Mouse (Mus musculus) thymus, adult 2 months (tissue): ENCODE data around the gene Tmem63a. TPM values are rescaled to one million over a fixed set of nuclear protein-coding genes. Genes with fewer than 3 reads are reported as not detected.

ENCODE experiments used
- DNase-seq: peaks from one replicate; pipeline ENCODE4 v3.0.0; 2021
- H3K27ac ChIP-seq: fragments of 200-500 bp; 2 replicates; pipeline ENCODE4 v1.5.1; 2012; ENCODE audit warnings: low read length, control low read depth; ENCODE audit not compliant: control insufficient read depth, insufficient read depth
- H3K27me3 ChIP-seq: fragments of 200-500 bp; 2 replicates; pipeline ENCODE4 v1.6.1; 2012; ENCODE audit warnings: mild to moderate bottlenecking, low read length, moderate library complexity, mixed read lengths; ENCODE audit not compliant: control insufficient read depth, insufficient read depth
- H3K36me3 ChIP-seq: fragments of 200-500 bp; 2 replicates; pipeline ENCODE4 v1.6.1; 2012; ENCODE audit warnings: mild to moderate bottlenecking, low read length, moderate library complexity; ENCODE audit not compliant: control insufficient read depth, insufficient read depth
- H3K4me1 ChIP-seq: fragments of 200-500 bp; replicated peaks from 2 replicates; pipeline ENCODE4 v1.6.1; 2012; ENCODE audit warnings: low read length; ENCODE audit not compliant: control insufficient read depth, insufficient read depth
- H3K4me3 ChIP-seq: fragments of 200-500 bp; 2 replicates; pipeline ENCODE4 v1.5.1; 2012; ENCODE audit warnings: mild to moderate bottlenecking, low read length, control low read depth, moderate library complexity; ENCODE audit not compliant: control insufficient read depth, insufficient read depth
- CTCF ChIP-seq: fragments of 200-500 bp; IDR thresholded peaks from 2 replicates; pipeline ENCODE4 v1.5.1; 2012; ENCODE audit warnings: mild to moderate bottlenecking, control low read depth, low read length, moderate library complexity, borderline replicate concordance; ENCODE audit not compliant: control insufficient read depth, poor library complexity, insufficient read depth; ENCODE audit errors: extremely low read depth
- POLR2A ChIP-seq: fragments of 200-500 bp; IDR thresholded peaks from 2 replicates; pipeline ENCODE4 v1.6.1; 2012; ENCODE audit warnings: mild to moderate bottlenecking, low read length, control low read depth, moderate library complexity; ENCODE audit not compliant: control insufficient read depth, poor library complexity, insufficient read depth; ENCODE audit errors: extremely low read depth
- WGBS: fragments of 180-500 bp; shearing (Covaris S2); methylation state at CpG from one replicate; pipeline ENCODE4 v1.1.7; 2018; 5-methylcytosine and 5-hydroxymethylcytosine counted together
- polyA plus RNA-seq: library from polyadenylated mRNA; depleted of rRNA; stranded (reverse); fragments of >200 nt; gene quantifications from 2 replicates; pipeline ENCODE4 v1.2.3, GENCODE M21; 2012; rRNA removed

The Tmem63a gene
- polyA plus RNA-seq, 1 experiment, result 47.3 TPM

DNA sequence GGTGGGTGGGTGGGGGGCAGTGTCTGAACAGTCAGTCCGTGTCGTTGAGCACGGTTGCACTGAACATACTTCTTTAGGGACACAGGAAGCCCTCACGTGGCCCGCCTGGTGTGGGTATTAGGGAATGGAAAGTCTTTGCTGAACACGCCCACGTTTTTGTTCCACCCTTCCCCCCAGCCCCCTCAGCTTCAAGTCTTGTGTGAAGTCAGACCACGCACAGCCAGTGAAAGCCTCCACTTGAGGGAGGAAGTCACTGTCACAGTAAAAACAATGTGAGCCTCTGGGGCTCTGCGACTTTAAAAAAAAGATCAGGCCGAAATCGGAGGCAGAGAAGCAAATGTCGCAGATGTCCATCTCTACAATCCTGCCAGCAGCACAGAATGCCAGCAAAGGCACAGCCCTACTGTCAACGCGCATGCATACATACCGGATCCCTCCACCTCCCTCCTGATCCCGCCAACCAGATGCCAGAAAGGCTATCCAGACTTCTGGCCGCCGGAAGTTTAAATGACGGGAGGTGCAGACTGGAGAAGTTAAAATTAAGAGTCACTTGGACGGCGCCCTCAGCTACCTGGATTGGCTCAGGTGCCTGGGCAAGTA is 74.5 kb downstream of the Tmem63a start:
- peak; percentile 64 for DNase-seq
- Histone ChIP-seq H3K4me1 (peaks cover 23% of the 10 kb centered on the region), H3K27me3 (no peaks in the 10 kb centered on the region), H3K36me3 (no peaks in the 10 kb centered on the region), H3K4me3 (peak overlapping the region; percentile 67), H3K27ac (peak overlapping the region; percentile 71)
- 2% methylated on average over 21 of the region's 21 CpGs for WGBS
- TF ChIP-seq POLR2A (0 out of 2 replicates have a peak, but pooled peaks have one; percentile 26), CTCF (no peak)

DNA sequence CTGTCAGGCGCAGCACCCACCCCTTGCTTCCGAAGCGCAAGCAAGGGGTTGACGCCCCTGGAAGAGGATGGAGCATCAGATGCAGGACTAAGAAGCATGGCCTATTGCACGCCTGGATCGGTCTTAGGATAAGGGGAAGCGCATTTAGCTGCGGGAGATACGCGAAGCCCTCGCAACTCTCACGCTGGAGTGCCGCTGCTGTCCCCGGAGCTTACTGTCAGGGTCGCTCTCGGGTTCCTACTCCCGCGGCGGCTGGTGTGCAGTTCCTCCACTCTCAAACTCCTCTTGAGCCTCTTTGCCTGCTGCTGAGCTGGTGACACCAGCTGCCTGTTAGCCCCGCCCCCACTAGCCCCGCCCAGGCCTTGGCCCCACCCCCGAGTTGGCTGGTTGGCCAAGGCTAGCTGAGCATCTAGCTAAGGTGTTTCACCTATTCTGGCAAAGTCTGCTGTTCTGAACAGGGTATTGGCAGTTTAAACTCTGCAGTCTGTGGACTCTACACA is 75.1 kb downstream of the Tmem63a start:
- under 1% methylated on average over 22 of the region's 22 CpGs for WGBS
- peak; percentile 84 for DNase-seq
- Histone ChIP-seq H3K27me3 (no peaks in the 10 kb centered on the region), H3K36me3 (no peaks in the 10 kb centered on the region), H3K4me1 (peaks cover 23% of the 10 kb centered on the region), H3K27ac (peak overlapping the region; percentile 56), H3K4me3 (peak overlapping the region; percentile 67)
- TF ChIP-seq CTCF (no peak), POLR2A (peak; percentile 59)

DNA sequence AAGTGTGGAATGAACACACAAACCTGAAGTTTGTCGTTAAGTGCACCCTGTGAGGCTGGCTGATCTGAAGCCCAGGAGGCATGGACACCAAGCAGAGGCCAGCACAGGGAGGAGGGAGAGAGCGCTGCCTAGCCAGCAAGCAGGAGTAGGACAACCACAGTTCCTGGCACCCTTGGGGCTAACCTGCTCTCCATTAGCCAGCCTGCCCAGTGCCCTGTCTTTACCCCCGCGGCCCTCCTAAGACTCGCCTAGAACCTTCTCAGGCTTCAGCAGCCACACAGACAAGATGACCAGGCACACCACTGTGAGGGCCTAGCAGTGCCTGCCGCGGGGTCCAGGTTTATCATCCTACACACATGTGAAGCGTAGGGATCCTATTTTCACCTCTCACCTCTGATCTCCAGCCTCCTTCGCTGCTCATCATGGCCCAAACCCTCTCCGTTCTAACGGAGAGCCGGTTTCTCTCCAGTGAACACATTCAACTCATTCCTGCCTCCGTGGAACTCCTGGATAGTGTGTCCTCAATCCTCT is 75.8 kb downstream of the Tmem63a start:
- Histone ChIP-seq H3K36me3 (no peaks in the 10 kb centered on the region), H3K27me3 (no peaks in the 10 kb centered on the region), H3K4me3 (no peak overlapping the region), H3K4me1 (peaks cover 23% of the 10 kb centered on the region), H3K27ac (no peak overlapping the region)
- DNase-seq, result no peak
- TF ChIP-seq POLR2A, result no peak
- no peak for TF ChIP-seq CTCF
- 86% methylated on average over 13 of the region's 13 CpGs for WGBS

DNA sequence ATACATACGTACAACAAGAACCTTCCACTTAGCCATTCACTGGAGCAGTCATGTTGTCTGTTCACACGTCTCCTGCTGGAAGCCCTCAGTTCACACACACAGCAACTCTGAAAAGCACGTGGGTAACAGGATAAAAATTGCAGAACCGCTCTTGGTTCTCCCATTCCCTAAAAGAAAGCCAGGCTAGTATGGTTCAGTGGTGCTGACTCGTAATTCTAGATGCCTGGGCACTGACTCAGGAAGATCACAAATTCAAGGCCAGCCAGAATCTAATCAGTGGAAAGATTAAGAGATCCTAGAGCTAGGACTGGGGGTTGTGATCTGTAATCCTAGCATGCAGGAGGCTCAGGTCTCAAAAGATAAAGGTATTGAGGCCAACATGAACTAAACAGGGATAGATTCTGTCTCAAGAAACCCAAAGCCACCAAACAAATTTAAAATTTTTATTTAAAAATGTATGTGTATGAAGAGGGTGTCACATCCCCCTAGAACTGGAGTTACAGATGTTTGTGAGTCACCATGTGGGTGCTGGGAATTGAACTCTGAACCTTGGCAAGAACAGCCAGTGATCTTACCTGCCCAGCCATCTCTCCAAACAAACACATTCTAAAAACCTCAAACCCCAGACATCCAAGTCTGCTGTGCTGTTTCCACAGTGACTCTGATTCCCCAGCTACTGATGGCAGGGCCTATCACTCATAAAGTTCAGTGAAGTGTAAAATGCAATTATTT is 78.8 kb downstream of the Tmem63a start, which contains the start of gene Ephx1:
Ephx1 (minus strand) TSS at position 149 of the 732 bp plus-strand sequence.
- no peak for DNase-seq
- Histone ChIP-seq H3K4me3 (no peak within 1 kb of the TSS), H3K27me3 (no peaks in the 10 kb centered on the region), H3K36me3 (no peaks in the 10 kb centered on the region), H3K27ac (no peak within 1 kb of the TSS), H3K4me1 (peaks cover 10% of the 10 kb centered on the region)
- TF ChIP-seq CTCF (no peak), POLR2A (no peak)
- 83% methylated on average over 5 of the region's 5 CpGs for WGBS

DNA sequence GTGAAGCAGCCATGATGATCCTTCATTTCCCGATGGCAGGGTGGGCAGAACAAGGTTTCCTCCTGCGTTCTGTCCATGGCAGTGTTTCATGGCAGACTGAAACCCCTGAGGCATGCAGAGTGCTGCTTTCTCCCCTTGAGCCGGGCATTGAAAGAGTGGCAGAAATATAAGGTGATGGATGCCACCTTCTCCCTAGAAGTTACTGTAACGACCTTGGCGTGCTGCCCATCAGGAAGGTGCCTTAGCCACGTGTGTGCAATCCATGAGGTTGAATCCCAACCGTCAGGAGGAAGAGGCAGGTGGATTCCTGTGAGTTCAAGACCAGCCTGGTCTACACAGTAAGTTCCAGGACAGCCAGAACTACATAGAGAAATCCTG is 79.3 kb downstream of the Tmem63a start:
- TF ChIP-seq CTCF (no peak), POLR2A (no peak)
- 79% methylated on average over 7 of the region's 7 CpGs for WGBS
- H3K27me3 ChIP-seq, result no peaks in the 10 kb centered on the region

DNA sequence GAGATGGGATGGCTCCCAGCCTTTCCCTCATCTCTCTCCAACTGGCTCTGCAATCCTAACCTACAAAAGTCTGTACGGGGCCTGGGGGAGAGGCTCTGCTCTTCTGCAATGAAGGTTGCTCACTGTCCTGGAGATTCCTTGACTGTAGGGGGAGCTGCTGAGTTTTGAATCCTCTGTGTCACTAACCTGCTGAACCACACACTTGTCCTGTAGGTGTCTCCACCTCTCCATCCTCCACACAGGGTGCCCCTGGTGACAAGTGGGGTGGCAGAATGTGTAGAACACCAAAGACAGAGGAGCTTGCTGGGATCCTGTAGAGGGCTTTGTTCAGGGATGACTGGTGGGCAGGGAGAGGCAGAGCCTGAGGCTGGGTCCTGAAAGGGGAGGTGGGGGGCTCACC is 80.1 kb downstream of the Tmem63a start:
- Histone ChIP-seq H3K36me3 (no peaks in the 10 kb centered on the region), H3K4me1 (peaks cover 4% of the 10 kb centered on the region; the same call in 1 of the 2 replicates), H3K27ac (no peak overlapping the region), H3K27me3 (no peaks in the 10 kb centered on the region), H3K4me3 (no peak overlapping the region)
- 6% methylated on average over 1 of the region's 1 CpGs for WGBS
- peak; percentile 89 for DNase-seq
- peak; percentile 52; the same call in 1 of the 2 replicates for TF ChIP-seq CTCF
- TF ChIP-seq POLR2A, result peak; percentile 24; the same call in 1 of the 2 replicates

More for the DNA sequence above, 79.3 kb downstream of the Tmem63a start:
- H3K36me3 ChIP-seq, result no peaks in the 10 kb centered on the region
- DNase-seq, result no peak
- no peak overlapping the region for H3K4me3 ChIP-seq
- H3K27ac ChIP-seq, result no peak overlapping the region
- H3K4me1 ChIP-seq, result peaks cover 7% of the 10 kb centered on the region

Other genes with a start within 250 kb of the Tmem63a start
- gene Mixl1, start 245.3 kb upstream of the Tmem63a start, polyA plus RNA-seq, result 0.13 and 0.52 TPM in 2 replicates
- gene Acbd3, start 216.3 kb upstream of the Tmem63a start, polyA plus RNA-seq, result 14.8 and 16.7 TPM in 2 replicates
- 750 and 796 TPM in 2 replicates for gene H3f3a, start 128.4 kb upstream of the Tmem63a start, polyA plus RNA-seq
- gene Sde2, start 91.2 kb upstream of the Tmem63a start, polyA plus RNA-seq, result 18.4 and 19.4 TPM in 2 replicates
- 0.98 and 1.9 TPM in 2 replicates for gene Lefty2, start 49.2 kb upstream of the Tmem63a start, polyA plus RNA-seq
- gene Pycr2, start 38.1 kb upstream of the Tmem63a start, polyA plus RNA-seq, result 101 and 106 TPM in 2 replicates
- gene Lefty1, start 7.3 kb upstream of the Tmem63a start, polyA plus RNA-seq, result 6.0 and 6.4 TPM in 2 replicates
- gene Ephx1, start 78.6 kb downstream of the Tmem63a start, polyA plus RNA-seq, result 33.2 and 39.3 TPM in 2 replicates
- 0.06 and 0.09 TPM in 2 replicates for gene 9130409I23Rik, start 108.9 kb downstream of the Tmem63a start, polyA plus RNA-seq
- 21.7 and 24.5 TPM in 2 replicates for gene Nvl, start 201.9 kb downstream of the Tmem63a start, polyA plus RNA-seq
- gene Cnih4, start 202.3 kb downstream of the Tmem63a start, polyA plus RNA-seq, result 12.6 and 17.1 TPM in 2 replicates